Mouse (Mus musculus) layer of hippocampus, adult 6 months (tissue): ENCODE data around the gene Olfr582. TPM values are rescaled to one million over a fixed set of nuclear protein-coding genes. Genes with fewer than 3 reads are reported as not detected.

Experiments
- long read RNA-seq, 2 experiments: library from polyadenylated mRNA; unstranded; transcript quantifications; one replicate each; pipeline ENCODE4 v2.0.0; 2019 to 2020
- polyA plus RNA-seq: library from polyadenylated mRNA; unstranded; fragments of <200 nt; fragmentation: Nextera tagmentation; gene quantifications from 2 replicates; pipeline ENCODE4 v1.2.3, GENCODE M21; 2021

The Olfr582 gene
- polyA plus RNA-seq = not detected in 2 replicates
- long read RNA-seq, experiment 1 = 0 reads
- long read RNA-seq, experiment 2 = 0 reads

DNA sequence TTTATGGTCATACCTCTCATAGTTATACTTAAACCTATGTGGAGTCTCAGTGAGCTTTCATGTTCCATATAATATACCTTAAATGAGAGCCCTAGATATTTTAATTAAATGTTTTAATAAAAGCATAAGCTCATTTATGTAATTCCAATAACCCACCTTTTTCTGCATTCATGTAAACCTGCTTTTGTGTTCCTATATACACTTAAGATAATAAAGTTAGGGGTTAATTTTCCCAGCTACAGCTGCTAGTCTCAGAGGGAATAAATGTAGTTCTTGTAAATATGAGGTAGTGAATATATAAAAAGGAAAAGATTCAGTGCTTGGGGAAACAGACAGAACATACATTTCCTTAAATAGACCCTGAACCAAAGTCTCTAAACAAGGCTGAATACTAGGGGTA lies at the start of gene Olfr582:
TSS of gene Olfr582 (plus strand) at position 301 of the 400 bp plus-strand sequence.

GRCm38 (mm10) chr7:102989224-102989623 lies 48.6 kb upstream of the Olfr582 start, which contains the start of gene Olfr578:
Gene Olfr578, minus strand, starts transcription at chr7:102989324.

GRCm38 (mm10) chr7:103051000-103051399 lies 13.2 kb downstream of the Olfr582 start, which contains the start of gene Olfr583:
Gene Olfr583, plus strand, starts transcription at chr7:103051300.

GRCm38 (mm10) chr7:103081585-103081984 lies 43.8 kb downstream of the Olfr582 start, which contains the start of gene Olfr584:
Gene Olfr584, plus strand, starts transcription at chr7:103081885.

Other genes with a start within 250 kb of the Olfr582 start
- gene Olfr564, start 234.5 kb upstream of the Olfr582 start, polyA plus RNA-seq = not detected in 2 replicates
- gene Olfr566, start 179.3 kb upstream of the Olfr582 start, polyA plus RNA-seq = not detected in 2 replicates
- gene Olfr568, start 160.9 kb upstream of the Olfr582 start, polyA plus RNA-seq = not detected in 2 replicates
- gene Olfr569, start 147.1 kb upstream of the Olfr582 start, polyA plus RNA-seq = not detected in 2 replicates
- gene Olfr570, start 143.4 kb upstream of the Olfr582 start, polyA plus RNA-seq = 0.23 TPM in 1 of 2 replicates, not detected in the other
- gene Olfr571, start 120.5 kb upstream of the Olfr582 start, polyA plus RNA-seq = not detected in 2 replicates
- not detected in 2 replicates for gene Olfr572, start 113.6 kb upstream of the Olfr582 start, polyA plus RNA-seq
- gene Olfr573-ps1, start 95.4 kb upstream of the Olfr582 start, polyA plus RNA-seq = not detected in 2 replicates
- gene Olfr574, start 89.6 kb upstream of the Olfr582 start, polyA plus RNA-seq = not detected in 2 replicates
- not detected in 2 replicates for gene Olfr575, start 79.2 kb upstream of the Olfr582 start, polyA plus RNA-seq
- not detected in 2 replicates for gene Olfr576, start 75.4 kb upstream of the Olfr582 start, polyA plus RNA-seq
- gene Olfr577, start 62.1 kb upstream of the Olfr582 start, polyA plus RNA-seq = not detected in 2 replicates
- not detected in 2 replicates for gene Olfr578, start 48.7 kb upstream of the Olfr582 start, polyA plus RNA-seq
- not detected in 2 replicates for gene Olfr583, start 13.3 kb downstream of the Olfr582 start, polyA plus RNA-seq
- gene Olfr584, start 43.9 kb downstream of the Olfr582 start, polyA plus RNA-seq = not detected in 2 replicates
- gene Olfr585, start 59.7 kb downstream of the Olfr582 start, polyA plus RNA-seq = not detected in 2 replicates
- gene Olfr586, start 87.6 kb downstream of the Olfr582 start, polyA plus RNA-seq = not detected in 2 replicates
- not detected in 2 replicates for gene Olfr588-ps1, start 102.9 kb downstream of the Olfr582 start, polyA plus RNA-seq
- gene Olfr589, start 118.3 kb downstream of the Olfr582 start, polyA plus RNA-seq = not detected in 2 replicates
- gene Olfr591, start 140.3 kb downstream of the Olfr582 start, polyA plus RNA-seq = not detected in 2 replicates
- not detected in 2 replicates for gene Olfr592, start 146.8 kb downstream of the Olfr582 start, polyA plus RNA-seq
- not detected in 2 replicates for gene Olfr593, start 173.8 kb downstream of the Olfr582 start, polyA plus RNA-seq
- gene Olfr594, start 179.0 kb downstream of the Olfr582 start, polyA plus RNA-seq = not detected in 2 replicates
- gene Usp17ld, start 214.5 kb downstream of the Olfr582 start, polyA plus RNA-seq = not detected in 2 replicates